Mouse (Mus musculus): ENCODE measurements around the gene Cnr2.

GRCm38 (mm10) chr4:135886184-135886583, 9.0 kb upstream of the Cnr2 start:
- TF ChIP-seq EP300 (IDR thresholded peaks at IDR 0.05; ENCODE audit: insufficient read depth, low read depth, low read length) (no peak), CTCF (IDR thresholded peaks at IDR 0.05) (no peak)
